Mouse (Mus musculus): ENCODE data around the gene Gm20806.
"Not testable (repeated sequence)": the region's sequence is repeated elsewhere in the genome, so short reads cannot be mapped to it uniquely, and the experiment has no call there.

The Gm20806 gene

DNA sequence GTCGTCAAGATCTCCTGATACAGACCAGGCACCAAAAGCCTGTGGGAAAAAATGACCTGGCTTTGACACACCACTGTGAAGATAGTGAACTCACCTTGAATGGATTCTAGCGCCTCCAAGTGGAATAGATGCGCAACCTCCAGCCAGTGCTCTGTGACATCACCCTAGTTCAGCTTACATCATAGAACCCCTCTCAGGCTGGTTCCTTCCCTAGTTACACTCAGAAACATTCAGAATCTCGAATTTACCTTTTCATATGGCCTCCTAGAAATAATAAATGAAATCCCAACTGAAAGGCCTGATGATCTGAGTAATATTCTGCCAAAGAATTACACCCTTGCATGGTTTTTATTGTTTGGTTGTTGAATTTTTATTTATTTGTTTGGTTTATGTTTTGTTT is at the start of gene Gm20806:
Gm20806 (minus strand) TSS at position 101 of the 400 bp plus-strand sequence.
- DNase-seq (ENCODE audit: low read depth, low spot score): not testable (repeated sequence)

Data from brain, adult 2 months (tissue).